Mouse (Mus musculus): ENCODE data around the gene H1fx.
"Not testable (repeated sequence)": the region's sequence is repeated elsewhere in the genome, so short reads cannot be mapped to it uniquely, and the experiment has no call there.

The H1fx gene

GRCm38 (mm10) chr6:87981547-87982256, at the start of gene H1fx:
TSS of gene H1fx (minus strand) at chr6:87981637.
- ATAC-seq (ENCODE audit: insufficient number of reproducible peaks, low FRiP score, low TSS enrichment): peak; percentile 36

- ATAC-seq (ENCODE audit: insufficient number of reproducible peaks, low FRiP score, low TSS enrichment): no peak
Observed at GRCm38 (mm10) chr6:88030432-88030831, 49.0 kb upstream of the H1fx start.

DNA sequence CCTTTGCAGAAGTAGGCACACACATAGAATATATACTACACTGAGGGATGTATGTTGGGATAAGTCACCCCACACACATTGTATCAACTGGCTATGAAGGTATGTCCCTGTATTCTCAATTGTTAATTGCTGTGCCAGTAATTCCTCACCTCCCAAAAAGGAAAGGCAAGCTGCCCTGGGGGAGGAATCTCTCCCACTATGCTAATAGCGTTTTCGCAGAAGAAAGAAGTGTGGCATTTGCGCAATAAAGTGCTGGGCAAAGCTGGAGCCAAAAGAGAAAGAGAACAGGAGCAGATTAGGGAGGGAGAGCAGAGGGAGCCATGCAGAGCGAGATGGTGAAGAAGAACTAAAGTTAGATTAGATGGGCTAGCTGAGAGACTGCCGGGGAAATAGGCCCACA, 46.0 kb upstream of the H1fx start:
- no peak for ATAC-seq (ENCODE audit: insufficient number of reproducible peaks, low FRiP score, low TSS enrichment)

- no peak for ATAC-seq (ENCODE audit: insufficient number of reproducible peaks, low FRiP score, low TSS enrichment)
Observed at GRCm38 (mm10) chr6:88023316-88023890, 42.0 kb upstream of the H1fx start.

- ATAC-seq (ENCODE audit: insufficient number of reproducible peaks, low FRiP score, low TSS enrichment): no peak
Observed at GRCm38 (mm10) chr6:88019154-88019553, 37.7 kb upstream of the H1fx start.

DNA sequence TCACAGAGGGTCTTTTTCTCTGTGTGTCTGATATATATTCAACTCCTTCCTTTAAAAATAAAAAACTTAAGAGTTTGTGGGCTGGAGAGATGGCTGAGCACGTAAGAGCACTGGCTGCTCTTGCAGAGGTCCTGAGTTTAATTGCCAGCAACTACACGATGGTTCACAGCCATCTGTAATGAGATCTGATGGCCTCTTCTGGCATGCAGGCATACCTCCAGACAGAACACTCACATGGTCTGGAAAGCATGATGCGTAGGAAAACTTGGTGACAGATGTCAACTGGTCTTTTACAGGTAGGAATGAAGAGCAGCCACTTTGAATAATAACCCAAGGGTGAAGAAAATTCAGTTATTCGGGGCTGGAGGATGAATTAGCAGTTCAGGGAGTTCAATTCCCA, 36.4 kb upstream of the H1fx start:
- no peak for ATAC-seq (ENCODE audit: insufficient number of reproducible peaks, low FRiP score, low TSS enrichment)

GRCm38 (mm10) chr6:88015797-88016196, 34.4 kb upstream of the H1fx start:
- no peak for ATAC-seq (ENCODE audit: insufficient number of reproducible peaks, low FRiP score, low TSS enrichment)

DNA sequence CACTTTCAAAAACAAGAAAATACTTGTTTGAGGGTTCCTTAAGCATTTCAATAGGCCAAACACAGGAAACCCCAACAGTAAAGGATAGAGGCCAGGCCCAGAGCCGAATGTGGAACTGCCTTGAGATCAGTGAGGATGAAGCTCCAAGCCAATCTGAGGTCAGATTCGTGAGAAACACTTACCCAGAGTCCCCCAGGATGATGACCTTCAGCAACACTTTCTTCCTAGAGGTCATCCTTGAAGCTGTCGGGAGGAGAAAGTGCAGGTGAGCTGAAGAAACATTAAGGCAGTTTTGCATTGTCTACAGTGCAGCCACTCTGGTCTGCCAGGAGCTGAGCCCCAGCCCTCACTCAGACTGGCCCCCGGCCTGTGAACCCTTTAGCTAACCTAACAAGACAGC, 32.0 kb upstream of the H1fx start:
- no peak for ATAC-seq (ENCODE audit: insufficient number of reproducible peaks, low FRiP score, low TSS enrichment)

DNA sequence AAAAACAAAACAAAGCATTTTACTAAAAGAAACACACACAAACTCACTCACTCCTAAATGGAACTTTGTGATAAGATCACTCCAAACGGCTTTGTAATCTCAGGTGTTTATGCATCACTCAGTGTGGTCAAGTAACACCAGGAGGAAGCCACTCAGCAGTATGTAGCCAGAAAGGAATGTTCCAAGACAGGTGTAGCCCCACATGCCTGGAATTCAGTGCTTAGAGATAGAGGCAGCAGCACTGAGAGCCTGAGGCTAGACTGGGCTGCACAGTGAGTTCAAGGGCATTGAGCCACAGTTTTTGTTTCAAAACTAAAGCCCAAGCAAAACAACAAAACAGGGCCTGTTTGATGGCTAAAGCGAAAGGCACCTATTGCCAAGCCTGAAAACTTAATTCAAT, 31.2 kb upstream of the H1fx start:
- ATAC-seq (ENCODE audit: insufficient number of reproducible peaks, low FRiP score, low TSS enrichment): no peak

GRCm38 (mm10) chr6:88011106-88011505, 29.7 kb upstream of the H1fx start:
- ATAC-seq (ENCODE audit: insufficient number of reproducible peaks, low FRiP score, low TSS enrichment): not testable (repeated sequence)

DNA sequence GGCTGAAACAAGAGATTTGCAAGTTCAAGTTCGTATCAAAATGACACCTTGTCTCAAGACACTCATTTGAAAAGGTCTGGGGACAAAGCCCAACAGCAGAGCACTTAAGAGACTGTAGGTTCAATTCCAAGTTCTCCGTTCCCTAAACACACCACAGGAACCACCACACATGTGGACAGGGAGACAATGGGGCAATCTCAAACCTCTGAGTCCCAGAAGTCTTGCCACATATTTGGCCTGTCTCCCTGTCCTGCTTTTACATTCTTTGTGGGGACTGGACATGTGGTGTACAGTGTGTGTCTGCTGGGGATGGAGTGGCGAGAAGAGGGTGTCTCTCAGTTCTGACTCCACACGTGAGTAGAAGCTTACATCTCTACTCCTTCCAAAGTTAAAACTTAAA, 27.8 kb upstream of the H1fx start:
- ATAC-seq (ENCODE audit: insufficient number of reproducible peaks, low FRiP score, low TSS enrichment): no peak

DNA sequence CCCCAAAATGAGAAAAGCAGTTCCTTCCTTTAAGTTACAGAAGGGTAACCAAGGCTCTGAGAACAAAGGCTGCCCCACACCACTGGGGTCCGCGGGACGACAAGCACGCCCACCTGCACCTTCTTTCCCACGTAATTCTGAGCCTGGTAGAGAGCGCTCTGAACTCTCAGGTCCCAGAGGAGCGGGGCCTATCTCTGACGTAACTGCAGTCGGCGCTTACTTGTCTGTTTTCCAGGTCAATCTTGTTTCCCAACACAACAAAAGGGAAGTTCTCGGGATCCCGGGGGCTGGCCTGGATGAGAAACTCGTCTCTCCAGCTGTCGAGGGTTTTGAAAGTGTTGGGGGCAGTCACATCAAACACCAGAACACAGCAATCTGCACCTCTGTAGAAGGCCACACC, 23.3 kb upstream of the H1fx start:
- not testable (repeated sequence) for ATAC-seq (ENCODE audit: insufficient number of reproducible peaks, low FRiP score, low TSS enrichment)

DNA sequence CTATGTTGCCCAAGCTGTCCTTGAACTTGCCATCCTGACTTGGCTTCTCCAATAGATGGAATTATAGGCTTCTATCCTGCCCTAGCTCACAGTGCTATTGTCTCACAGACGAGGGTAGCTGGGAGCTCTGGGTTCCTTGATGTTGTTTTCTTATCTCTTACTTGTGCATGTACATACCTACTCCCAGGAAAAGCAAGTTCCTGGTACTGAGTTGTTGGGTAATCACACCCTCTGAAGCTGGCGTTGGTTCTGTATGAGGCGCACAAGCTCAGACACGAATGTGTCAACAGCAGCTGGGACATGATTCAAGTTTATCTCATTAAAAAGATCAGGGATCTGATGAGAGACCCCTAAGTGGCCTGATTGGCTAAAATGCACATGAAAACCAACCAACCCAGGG, 22.0 kb upstream of the H1fx start:
- ATAC-seq (ENCODE audit: insufficient number of reproducible peaks, low FRiP score, low TSS enrichment): no peak

DNA sequence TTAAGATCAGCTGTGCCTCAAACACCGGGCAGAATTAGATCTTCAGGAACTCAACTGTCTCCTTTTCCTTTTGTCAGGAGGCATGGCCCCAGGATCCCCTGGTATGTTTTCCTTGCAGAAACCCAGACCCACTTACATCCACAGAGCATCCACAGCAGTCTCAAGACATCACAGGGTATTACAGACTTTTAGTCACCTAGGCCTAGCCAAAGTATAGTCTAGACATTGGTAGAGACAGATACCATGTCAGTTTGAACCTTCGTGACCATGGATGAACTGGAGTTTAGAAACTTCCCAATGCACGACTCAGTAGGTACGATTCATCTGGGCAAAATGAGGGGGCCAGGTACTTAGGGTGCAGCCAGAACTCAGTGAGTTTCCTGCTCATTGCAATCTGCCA, 16.9 kb upstream of the H1fx start:
- no peak for ATAC-seq (ENCODE audit: insufficient number of reproducible peaks, low FRiP score, low TSS enrichment)

- ATAC-seq (ENCODE audit: insufficient number of reproducible peaks, low FRiP score, low TSS enrichment): peak; percentile 40; the same call in 1 of the 2 replicates
Observed at GRCm38 (mm10) chr6:87997706-87998265, 16.3 kb upstream of the H1fx start.

DNA sequence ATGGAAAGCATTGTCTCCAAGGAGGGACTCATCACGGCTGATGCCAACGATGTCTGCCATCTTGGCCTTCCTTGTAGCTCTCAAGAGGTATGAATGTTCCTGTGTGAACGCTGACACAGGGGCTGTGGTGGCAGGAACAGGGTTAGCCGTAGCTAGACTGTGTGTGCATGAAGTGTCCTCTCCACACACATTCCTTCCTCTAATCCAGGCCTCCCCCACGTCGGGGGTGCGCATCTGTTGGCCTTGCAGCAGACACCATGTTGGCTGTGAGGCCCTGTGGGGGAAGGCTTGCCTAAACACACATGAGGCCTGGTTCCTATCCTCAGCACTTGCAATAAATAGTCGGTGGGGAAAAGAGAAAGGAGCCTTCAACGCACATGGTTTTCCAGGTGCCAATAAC, 15.2 kb upstream of the H1fx start:
- no peak for ATAC-seq (ENCODE audit: insufficient number of reproducible peaks, low FRiP score, low TSS enrichment)

DNA sequence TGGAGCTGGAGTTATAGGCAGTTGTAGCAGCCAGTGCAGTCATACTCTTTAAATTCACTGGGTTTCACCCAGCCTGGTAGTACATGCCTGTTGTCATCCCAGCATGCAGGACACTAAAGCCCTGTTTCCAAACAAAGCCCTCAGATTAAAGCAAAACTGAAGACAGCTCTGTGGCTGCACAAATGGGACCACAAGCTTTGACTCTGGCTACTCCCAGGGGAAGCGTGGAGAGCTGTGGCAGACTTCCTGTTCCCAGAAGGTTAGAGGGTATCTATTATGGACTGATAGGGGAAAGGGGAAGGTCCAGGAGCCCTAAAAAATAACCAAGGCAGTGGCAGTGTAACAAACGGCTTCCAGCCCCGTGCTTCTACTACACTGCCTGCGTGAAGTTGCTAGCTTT, 14.1 kb upstream of the H1fx start:
- no peak for ATAC-seq (ENCODE audit: insufficient number of reproducible peaks, low FRiP score, low TSS enrichment)

DNA sequence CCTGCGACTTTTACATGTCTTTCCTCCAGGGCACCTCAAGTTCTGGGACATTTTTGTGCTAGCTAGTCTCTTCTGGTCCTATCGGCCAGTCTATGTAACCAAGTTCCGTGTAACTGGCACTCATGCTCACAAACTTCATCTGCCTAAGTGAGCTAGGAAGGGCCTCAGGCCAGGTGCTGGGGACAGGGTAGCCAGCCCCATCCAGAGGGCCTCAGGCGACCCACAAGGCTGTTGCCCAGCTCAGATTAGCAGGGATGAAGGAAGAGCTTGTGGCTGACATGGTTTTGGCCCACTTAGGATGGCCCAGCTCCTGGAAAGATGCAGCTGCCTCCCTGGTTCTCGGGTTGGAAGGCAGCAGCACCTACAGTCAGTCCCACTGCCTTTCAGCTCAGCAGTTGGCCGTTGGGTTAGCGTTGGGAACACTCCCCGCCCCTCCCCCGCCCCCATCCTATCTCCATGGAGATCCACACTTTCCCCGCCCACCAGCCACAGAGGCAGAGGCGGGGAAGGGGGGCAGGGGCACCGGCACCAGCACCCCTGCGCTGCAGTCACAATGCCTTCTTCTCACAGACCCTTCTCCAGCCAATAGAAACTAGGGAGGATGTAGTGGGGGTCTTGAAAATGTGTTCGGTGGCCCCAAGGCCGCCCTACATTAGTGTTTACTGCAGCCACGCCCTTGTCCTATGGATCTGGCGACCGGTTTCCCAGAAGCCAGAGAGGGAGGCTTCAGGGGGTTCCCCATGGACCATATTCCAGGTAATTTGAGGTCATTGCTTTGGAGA, 12.5 kb upstream of the H1fx start:
- no peak for ATAC-seq (ENCODE audit: insufficient number of reproducible peaks, low FRiP score, low TSS enrichment)

GRCm38 (mm10) chr6:87992733-87993132, 11.3 kb upstream of the H1fx start:
- ATAC-seq (ENCODE audit: insufficient number of reproducible peaks, low FRiP score, low TSS enrichment): no peak

GRCm38 (mm10) chr6:87991886-87992285, 10.4 kb upstream of the H1fx start:
- ATAC-seq (ENCODE audit: insufficient number of reproducible peaks, low FRiP score, low TSS enrichment): no peak

DNA sequence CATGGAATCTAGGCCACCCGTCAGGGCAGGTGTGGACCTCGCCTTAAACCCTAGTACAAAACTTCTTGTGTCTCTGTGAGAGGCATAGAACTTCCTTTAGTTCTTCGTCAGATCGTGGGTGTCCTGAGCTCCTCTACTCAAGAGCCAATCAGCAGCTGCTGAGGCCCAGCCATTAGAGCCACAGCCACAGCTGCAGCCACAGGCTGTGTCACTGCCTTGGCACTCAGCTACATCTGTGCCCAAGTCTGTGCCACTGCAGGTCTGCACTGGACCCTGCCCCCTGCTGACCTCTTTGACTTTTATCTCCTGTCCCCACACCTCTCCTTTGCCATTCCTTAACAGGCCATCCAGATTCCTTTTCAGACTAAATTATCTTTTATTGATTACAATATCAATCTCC, 9.8 kb upstream of the H1fx start:
- no peak for ATAC-seq (ENCODE audit: insufficient number of reproducible peaks, low FRiP score, low TSS enrichment)

Data from cerebellum, adult (tissue).